20 mouse cellular contexts compared by ENCODE assay signal in genomic region chr11:48690070-48690469, GRCm38 (mm10).
DNase-seq lines count a peak whose midpoint lies in the region; ATAC-seq and TF ChIP-seq lines count a peak whose summit lies in the region.
"Had no signal": no experiment of that assay in that cellular context is flagged by ENCODE, and none has a peak within 500 bp of the region (broad histone marks: within the 10 kb centered on the region; RNA-seq: fewer than 3 reads in every experiment).

No protein-coding gene starts in this region.

- no peaks in the 10 kb centered on the region for H3K9me3 ChIP-seq in CH12.LX (replicated peaks; ENCODE audit: low read length)
- no peaks in the 10 kb centered on the region for H3K9me3 ChIP-seq in stomach, postnatal 0 days (ENCODE audit: control insufficient read depth, low read length)
- H3K9me3 ChIP-seq: embryonic facial prominence, embryonic 12.5 days; heart, embryonic 10.5 days; hindbrain, embryonic 10.5 days; hindbrain, embryonic 15.5 days had no signal

- no peak overlapping the region for H3K9ac ChIP-seq in CH12.LX (ENCODE audit: insufficient read depth, low read depth)
- H3K9ac ChIP-seq in stomach, postnatal 0 days (ENCODE audit: low read length): no peak overlapping the region
- H3K9ac ChIP-seq: embryonic facial prominence, embryonic 12.5 days; hindbrain, embryonic 15.5 days had no signal

- TF ChIP-seq RAD21 in CH12.LX (IDR thresholded peaks at IDR 0.05; ENCODE audit: low read depth, low read length): peak; percentile 26

- no peaks in the 10 kb centered on the region for H3K79me2 ChIP-seq in CH12.LX (replicated peaks; ENCODE audit: control insufficient read depth, extremely low read depth, insufficient read depth, poor library complexity, severe bottlenecking)

- 75% methylated on average over 4 of the region's 4 CpGs for WGBS in stomach, postnatal 0 days

- TF ChIP-seq POLR2A in CH12.LX (IDR thresholded peaks at IDR 0.05; ENCODE audit: low read depth, low read length): no peak

- no peak for DNase-seq in frontal cortex, postnatal 14 days (ENCODE audit: low spot score in 2 of 2)
- no peak for DNase-seq in layer of hippocampus, adult 2 months (ENCODE audit: low spot score in 2 of 2)
- DNase-seq in layer of hippocampus, postnatal 25 days (ENCODE audit: extremely low spot score in 1 of 2, low spot score in 1 of 2): no peak
- DNase-seq in CH12.LX (ENCODE audit: extremely low read depth): no peak
- no peak for DNase-seq in stomach, postnatal 0 days (ENCODE audit: low spot score)
- DNase-seq in neural tube, embryonic 10.5 days (ENCODE audit: extremely low spot score, low spot score): no peak
- DNase-seq: adrenal gland, adult 2 months; adrenal gland, postnatal 25 days; cerebellum, adult 8-10 months; cerebellum, postnatal 14 days; gastrocnemius, postnatal 36 days; heart, adult 18-20 months; heart, postnatal 10 days had no signal

- no peak for TF ChIP-seq EP300 in CH12.LX (IDR thresholded peaks at IDR 0.05; ENCODE audit: low read length)
- TF ChIP-seq EP300 in stomach, postnatal 0 days (optimal IDR thresholded peaks at IDR 0.05): no peak

- peak; percentile 49 for TF ChIP-seq CTCF in layer of hippocampus, adult 2 months (conservative IDR thresholded peaks at IDR 0.05)
- TF ChIP-seq CTCF in CH12.LX (conservative IDR thresholded peaks at IDR 0.05 in 1 of 2, IDR thresholded peaks at IDR 0.05 in 1 of 2; ENCODE audit: low read depth in 2 of 2, low read length in 2 of 2): no peak; a peak in 1 of 4 replicates
- peak; percentile 26; the same call in 1 of the 2 replicates for TF ChIP-seq CTCF in stomach, postnatal 0 days (IDR thresholded peaks at IDR 0.05; ENCODE audit: low read depth)

- dilution Hi-C loops in CH12.LX (cut with MboI; ENCODE audit: extremely low pct_ligation_motif_present, extremely low pct_unique_long_range_greater_than_20kb, low sequenced_read_pairs): no loop called here

- no peak overlapping the region for H3K4me3 ChIP-seq in layer of hippocampus, adult 2 months
- no peak overlapping the region for H3K4me3 ChIP-seq in CH12.LX (replicated peaks in 1 of 3; ENCODE audit: low read depth in 2 of 3, low read length in 2 of 3, poor library complexity in 1 of 3)
- no peak overlapping the region for H3K4me3 ChIP-seq in stomach, postnatal 0 days (ENCODE audit: low read depth, low read length)
- H3K4me3 ChIP-seq: embryonic facial prominence, embryonic 12.5 days; heart, embryonic 10.5 days; hindbrain, embryonic 10.5 days; hindbrain, embryonic 15.5 days had no signal

- H3K36me3 ChIP-seq in CH12.LX (replicated peaks in 1 of 2; ENCODE audit: control insufficient read depth in 1 of 2, insufficient read depth in 1 of 2, low read length in 1 of 2): no peaks in the 10 kb centered on the region
- H3K36me3 ChIP-seq in stomach, postnatal 0 days (ENCODE audit: control insufficient read depth, insufficient read depth, low read length): no peaks in the 10 kb centered on the region
- H3K36me3 ChIP-seq: embryonic facial prominence, embryonic 12.5 days; heart, embryonic 10.5 days; hindbrain, embryonic 10.5 days; hindbrain, embryonic 15.5 days had no signal

- no peak overlapping the region for H3K4me2 ChIP-seq in CH12.LX (ENCODE audit: insufficient read depth, low read depth, poor library complexity, severe bottlenecking)
- H3K4me2 ChIP-seq in stomach, postnatal 0 days (replicated peaks; ENCODE audit: low read depth): no peak overlapping the region
- H3K4me2 ChIP-seq: embryonic facial prominence, embryonic 12.5 days; hindbrain, embryonic 15.5 days had no signal

- peak; percentile 64; the same call in 1 of the 2 replicates for ATAC-seq in frontal cortex, adult (ENCODE audit: low TSS enrichment)
- ATAC-seq in stomach, postnatal 0 days (ENCODE audit: low FRiP score, low TSS enrichment): no peak
- ATAC-seq: forebrain, embryonic 16.5 days; inflammation-experienced regulatory T-cells, adult 6 months had no signal

- peaks cover 16% of the 10 kb centered on the region for H3K27me3 ChIP-seq in CH12.LX (replicated peaks)
- no peaks in the 10 kb centered on the region for H3K27me3 ChIP-seq in stomach, postnatal 0 days (ENCODE audit: control insufficient read depth, insufficient read depth, low read length)
- H3K27me3 ChIP-seq: embryonic facial prominence, embryonic 12.5 days; hindbrain, embryonic 15.5 days had no signal

- in situ Hi-C loops in CH12.LX (cut with MboI; ENCODE audit: low pct_ligation_motif_present, low pct_unique_long_range_greater_than_20kb, low sequenced_read_pairs): no loop called here

- no peak overlapping the region for H3K27ac ChIP-seq in layer of hippocampus, adult 2 months
- H3K27ac ChIP-seq in CH12.LX (ENCODE audit: insufficient read depth, low read depth): no peak overlapping the region
- no peak overlapping the region for H3K27ac ChIP-seq in stomach, postnatal 0 days (replicated peaks)
- H3K27ac ChIP-seq: embryonic facial prominence, embryonic 12.5 days; heart, embryonic 10.5 days; hindbrain, embryonic 10.5 days; hindbrain, embryonic 15.5 days had no signal

- H3K4me1 ChIP-seq in CH12.LX (ENCODE audit: control insufficient read depth in 1 of 2, insufficient read depth in 2 of 2): no peaks in the 10 kb centered on the region
- no peaks in the 10 kb centered on the region for H3K4me1 ChIP-seq in stomach, postnatal 0 days (replicated peaks; ENCODE audit: control insufficient read depth, insufficient read depth)
- H3K4me1 ChIP-seq: embryonic facial prominence, embryonic 12.5 days; heart, embryonic 10.5 days; hindbrain, embryonic 10.5 days; hindbrain, embryonic 15.5 days had no signal

TF ChIP-seq in CH12.LX, 34 proteins besides CTCF, POLR2A, EP300 and RAD21:
- no peak for TF ChIP-seq MAZ (IDR thresholded peaks at IDR 0.05; ENCODE audit: low read depth, low read length)
- no peak for TF ChIP-seq USF2 (conservative IDR thresholded peaks at IDR 0.05; ENCODE audit: low read depth, low read length)
- no peak for TF ChIP-seq ZC3H11A (IDR thresholded peaks at IDR 0.05; ENCODE audit: low read depth, low read length)
- TF ChIP-seq JUN (IDR thresholded peaks at IDR 0.05; ENCODE audit: insufficient read depth, low read depth, low read length): no peak
- no peak for TF ChIP-seq NELFE (IDR thresholded peaks at IDR 0.05; ENCODE audit: low read depth, low read length)
- no peak for TF ChIP-seq IRF4 (IDR thresholded peaks at IDR 0.05; ENCODE audit: low read depth, low read length)
- TF ChIP-seq SMC3 (IDR thresholded peaks at IDR 0.05; ENCODE audit: low read depth, low read length): no peak
- no peak for TF ChIP-seq HCFC1 (IDR thresholded peaks at IDR 0.05; ENCODE audit: low read depth, low read length)
- no peak for TF ChIP-seq TBP (conservative IDR thresholded peaks at IDR 0.05; ENCODE audit: low read depth, low read length)
- no peak for TF ChIP-seq MAFK (IDR thresholded peaks at IDR 0.05; ENCODE audit: insufficient replicate concordance, low read length)
- TF ChIP-seq ELF1 (IDR thresholded peaks at IDR 0.05; ENCODE audit: low read depth, low read length): no peak
- TF ChIP-seq NRF1 (IDR thresholded peaks at IDR 0.05; ENCODE audit: low read depth, low read length): no peak
- TF ChIP-seq ZNF384 (IDR thresholded peaks at IDR 0.05; ENCODE audit: low read depth, low read length): no peak
- no peak for TF ChIP-seq USF1 (IDR thresholded peaks at IDR 0.05; ENCODE audit: low read depth, low read length)
- TF ChIP-seq ZMIZ1 (IDR thresholded peaks at IDR 0.05; ENCODE audit: low read depth, low read length): no peak
- no peak for TF ChIP-seq UBTF (IDR thresholded peaks at IDR 0.05; ENCODE audit: low read depth, low read length)
TF ChIP-seq in CH12.LX: peak in this region for 0.

Comparison
In these comparisons a context has a peak if more than half of its experiments do, and no peak if none do; other contexts are left out.
1. CTCF ChIP-seq: peak in layer of hippocampus, adult 2 months (single experiment) and stomach, postnatal 0 days (single experiment); none in CH12.LX (0 of 2).